ENCODE assay signal across 43 mouse cellular contexts in genomic region chr14:122083499-122083898, GRCm38 (mm10). TPM values are rescaled to one million over a fixed set of nuclear protein-coding genes. Genes with fewer than 3 reads are reported as not detected.
"Had no signal": no experiment of that assay in that cellular context is flagged by ENCODE, and none has a peak within 500 bp of the region (broad histone marks: within the 10 kb centered on the region; RNA-seq: fewer than 3 reads in every experiment).

No protein-coding gene starts in this region.

- DNase-seq: left cerebral cortex, postnatal 4 days; liver; liver, embryonic 13.5 days; liver, postnatal 0 days; lung, adult 18-20 months; lung, adult 2 months; lung, embryonic 14.5 days; lung, postnatal 10 days; lung, postnatal 14 days; lung, postnatal 36 days; lung, postnatal 4 days; midbrain, embryonic 14.5 days had no signal

- H3K27me3 ChIP-seq: limb, embryonic 12.5 days; limb, embryonic 13.5 days; limb, embryonic 15.5 days; liver, embryonic 12.5 days; liver, embryonic 13.5 days; liver, embryonic 15.5 days; lung, embryonic 15.5 days; midbrain, embryonic 12.5 days; midbrain, embryonic 13.5 days; midbrain, embryonic 15.5 days; neural tube, embryonic 12.5 days had no signal

- H3K4me2 ChIP-seq: limb, embryonic 12.5 days; limb, embryonic 13.5 days; limb, embryonic 15.5 days; liver, embryonic 11.5 days; liver, embryonic 12.5 days; liver, embryonic 13.5 days; liver, embryonic 15.5 days; lung, embryonic 14.5 days; lung, embryonic 15.5 days; midbrain, embryonic 11.5 days; midbrain, embryonic 12.5 days; midbrain, embryonic 13.5 days; midbrain, embryonic 15.5 days; neural tube, embryonic 12.5 days had no signal

- H3K36me3 ChIP-seq: limb, embryonic 10.5 days; limb, embryonic 12.5 days; limb, embryonic 13.5 days; limb, embryonic 15.5 days; liver, embryonic 12.5 days; liver, embryonic 13.5 days; liver, embryonic 15.5 days; lung, embryonic 15.5 days; midbrain, embryonic 10.5 days; midbrain, embryonic 12.5 days; midbrain, embryonic 13.5 days; midbrain, embryonic 15.5 days; neural tube, embryonic 12.5 days had no signal

- H3K4me1 ChIP-seq: limb, embryonic 10.5 days; limb, embryonic 15.5 days; liver, embryonic 12.5 days; liver, embryonic 13.5 days; liver, embryonic 15.5 days; lung, embryonic 15.5 days; midbrain, embryonic 10.5 days; midbrain, embryonic 12.5 days; midbrain, embryonic 13.5 days; midbrain, embryonic 15.5 days; neural tube, embryonic 12.5 days had no signal

- ATAC-seq: liver, embryonic 12.5 days; liver, postnatal 0 days; lung, postnatal 0 days; midbrain, embryonic 13.5 days; midbrain, embryonic 15.5 days; midbrain, embryonic 16.5 days had no signal

- H3K9me3 ChIP-seq: limb, embryonic 10.5 days; limb, embryonic 15.5 days; liver, embryonic 12.5 days; liver, embryonic 13.5 days; liver, embryonic 15.5 days; lung, embryonic 15.5 days; midbrain, embryonic 12.5 days; midbrain, embryonic 13.5 days; midbrain, embryonic 15.5 days; neural tube, embryonic 12.5 days had no signal

- H3K9ac ChIP-seq: limb, embryonic 12.5 days; limb, embryonic 13.5 days; limb, embryonic 15.5 days; liver, embryonic 12.5 days; liver, embryonic 13.5 days; liver, embryonic 14.5 days; liver, embryonic 15.5 days; liver, postnatal 0 days; lung, embryonic 14.5 days; lung, embryonic 15.5 days; midbrain, embryonic 12.5 days; midbrain, embryonic 13.5 days; midbrain, embryonic 15.5 days; neural tube, embryonic 12.5 days had no signal

- H3K27ac ChIP-seq: limb, embryonic 10.5 days; limb, embryonic 12.5 days; limb, embryonic 13.5 days; limb, embryonic 15.5 days; liver, embryonic 12.5 days; liver, embryonic 13.5 days; liver, embryonic 14.5 days; liver, embryonic 15.5 days; lung, embryonic 15.5 days; macrophage; midbrain, embryonic 10.5 days; midbrain, embryonic 12.5 days; midbrain, embryonic 13.5 days; midbrain, embryonic 15.5 days; neural tube, embryonic 12.5 days had no signal

- H3K4me3 ChIP-seq: limb, embryonic 10.5 days; limb, embryonic 12.5 days; limb, embryonic 13.5 days; limb, embryonic 15.5 days; liver, embryonic 12.5 days; liver, embryonic 13.5 days; liver, embryonic 15.5 days; lung, embryonic 15.5 days; megakaryocyte, embryonic 14.5 days; midbrain, embryonic 10.5 days; midbrain, embryonic 12.5 days; midbrain, embryonic 13.5 days; midbrain, embryonic 15.5 days; myocyte; neural tube, embryonic 12.5 days had no signal

RNA-seq across cellular contexts. Expression of gene Timm8a2, which starts 49.0 kb away (rescaled TPM):
- total RNA-seq: left cerebral cortex, postnatal 25 days; left cerebral cortex, postnatal 36 days; liver, adult 2 months; megakaryocyte progenitor cell, adult 5-6 weeks; megakaryocyte-erythroid progenitor cell, adult 5-6 weeks; monocyte, adult 5-6 weeks had no signal
- polyA plus RNA-seq: limb, embryonic 10.5 days; limb, embryonic 11.5 days; limb, embryonic 12.5 days; limb, embryonic 13.5 days; limb, embryonic 15.5 days; liver, adult 2 months; liver, embryonic 11.5 days; liver, embryonic 12.5 days; liver, embryonic 13.5 days; liver, embryonic 14.5 days; liver, embryonic 15.5 days; liver, embryonic 16.5 days; liver, postnatal 0 days; lung, adult 2 months; lung, embryonic 14.5 days; lung, embryonic 15.5 days; lung, embryonic 16.5 days; lung, postnatal 0 days; macrophage; midbrain, embryonic 10.5 days; midbrain, embryonic 11.5 days; midbrain, embryonic 12.5 days; midbrain, embryonic 13.5 days; midbrain, embryonic 14.5 days; midbrain, embryonic 15.5 days; midbrain, embryonic 16.5 days; midbrain, postnatal 0 days; myocyte; neural tube, embryonic 11.5 days; neural tube, embryonic 12.5 days had no signal
